Mouse (Mus musculus) neural tube, embryonic 14.5 days (tissue): ENCODE data around the gene Tlr2. TPM values are rescaled to one million over a fixed set of nuclear protein-coding genes. Genes with fewer than 3 reads are reported as not detected.

Experiments
- polyA plus RNA-seq: library from polyadenylated mRNA; unstranded; fragments of >200 nt; fragmentation: Nextera tagmentation; extraction: Ambion mirVana; gene quantifications from 2 replicates; pipeline ENCODE4 v1.2.1, GENCODE M21; 2014

The Tlr2 gene
- polyA plus RNA-seq, 1 experiment from 2014 or later = 1.1 TPM

Other genes starting within 250 kb of the Tlr2 start
- 63.4 and 67.1 TPM in 2 replicates for gene Sfrp2, start 75.4 kb downstream of the Tlr2 start, polyA plus RNA-seq
- gene Tmem131l, start 198.4 kb upstream of the Tlr2 start, polyA plus RNA-seq = 63.6 and 71.4 TPM in 2 replicates